Mouse (Mus musculus) erythroid progenitor cell, adult 5-6 weeks (primary cell): ENCODE data around the gene Mat2b. TPM values are rescaled to one million over a fixed set of nuclear protein-coding genes. Genes with fewer than 3 reads are reported as not detected.
A peak's percentile ranks its signal among the peaks of the same experiment; 100 is the strongest.
"Not testable (repeated sequence)": the region's sequence is repeated elsewhere in the genome, so short reads cannot be mapped to it uniquely, and the experiment has no call there.

Source experiments
- ATAC-seq: replicated peaks from 2 replicates; pipeline ENCODE4 v1.8.0; 2016; ENCODE audit warnings: moderate number of reproducible peaks, mild to moderate bottlenecking, moderate TSS enrichment, inconsistent platforms; ENCODE audit not compliant: poor library complexity, low FRiP score, severe bottlenecking
- total RNA-seq, 2 experiments: library from RNA; stranded (forward) in 1 of 2; stranded (reverse) in 1 of 2; fragments of 150-400 nt in 1 of 2; fragments of 186-747, 209-891 nt in 1 of 2; gene quantifications; 2 replicates each; pipeline versions ENCODE4 v1.2.3 to v1.2.4; 2015 to 2017; ENCODE audit warnings: low replicate concordance in 2 of 2

Mat2b gene
- total RNA-seq (2015; ENCODE audit: low replicate concordance) (50.7 and 61.6 TPM in 2 replicates), total RNA-seq (2017; ENCODE audit: low replicate concordance) (42.7 and 49.0 TPM in 2 replicates)

- ATAC-seq, result no peak
Observed at GRCm38 (mm10) chr11:40695103-40695502, at the start of gene Mat2b. TSS of gene Mat2b (minus strand) at chr11:40695203.

GRCm38 (mm10) chr11:40744348-40744747, 49.3 kb upstream of the Mat2b start:
- no peak for ATAC-seq

DNA sequence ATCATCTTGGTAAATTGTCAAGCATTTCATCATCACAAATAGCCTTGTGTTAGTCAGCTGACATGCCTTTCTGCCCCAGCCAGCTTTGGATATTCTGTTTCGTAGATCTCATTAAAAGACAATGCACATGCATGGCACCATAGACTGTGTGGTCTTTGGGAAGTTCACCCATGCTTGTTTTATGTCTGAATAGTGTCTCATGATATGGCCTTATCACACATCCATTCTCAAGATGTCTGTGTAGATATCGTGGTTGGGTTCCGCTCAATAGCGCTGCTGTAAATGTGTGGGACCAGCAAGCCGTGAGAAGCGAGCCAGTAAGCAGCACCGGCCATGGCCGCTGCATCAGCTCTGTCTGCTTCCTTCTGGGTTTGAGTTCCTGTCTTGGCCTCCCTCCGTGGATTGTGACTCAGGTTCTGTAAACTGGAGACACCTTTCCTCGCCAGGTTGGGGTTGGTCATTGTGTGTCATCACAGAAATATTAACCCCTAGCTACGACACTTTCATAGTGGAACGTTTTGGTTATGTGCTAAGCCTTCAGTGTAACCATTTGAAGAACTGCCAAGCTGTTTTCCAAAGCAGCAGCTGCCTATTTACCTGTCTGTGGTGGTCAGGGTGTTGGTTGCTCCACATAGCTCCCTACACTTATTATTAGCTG, 46.7 kb upstream of the Mat2b start:
- no peak for ATAC-seq

GRCm38 (mm10) chr11:40737369-40737768, 42.4 kb upstream of the Mat2b start:
- no peak for ATAC-seq

GRCm38 (mm10) chr11:40734251-40734752, 39.3 kb upstream of the Mat2b start:
- no peak for ATAC-seq

- peak; percentile 90 for ATAC-seq
Observed at GRCm38 (mm10) chr11:40733339-40734174, 38.6 kb upstream of the Mat2b start, which contains the start of the genes Hmmr and Nudcd2. TSS of gene Hmmr (minus strand) at chr11:40733422. TSS of gene Nudcd2 (plus strand) at chr11:40733667.

DNA sequence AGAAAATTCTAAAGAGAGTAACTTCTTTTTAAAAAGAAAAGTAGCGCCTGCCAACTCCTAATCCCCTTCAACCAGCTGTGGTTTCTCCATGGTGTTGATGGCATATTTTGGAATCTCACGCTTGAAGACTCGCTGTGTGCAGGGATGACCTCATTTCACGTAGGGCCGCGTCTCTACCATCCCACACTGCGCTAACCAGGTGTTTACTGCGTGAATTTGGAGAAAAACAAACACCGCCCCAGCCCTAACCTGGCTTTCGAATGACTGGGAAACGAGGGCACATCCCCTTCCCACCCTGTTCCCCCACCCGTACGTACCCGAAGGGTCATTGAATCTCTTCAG, 38.0 kb upstream of the Mat2b start:
- ATAC-seq, result peak; percentile 53

- no peak for ATAC-seq
Observed at GRCm38 (mm10) chr11:40718324-40718723, 23.3 kb upstream of the Mat2b start.

GRCm38 (mm10) chr11:40715524-40715923, 20.5 kb upstream of the Mat2b start:
- no peak for ATAC-seq

GRCm38 (mm10) chr11:40713858-40714257, 18.9 kb upstream of the Mat2b start:
- no peak for ATAC-seq

DNA sequence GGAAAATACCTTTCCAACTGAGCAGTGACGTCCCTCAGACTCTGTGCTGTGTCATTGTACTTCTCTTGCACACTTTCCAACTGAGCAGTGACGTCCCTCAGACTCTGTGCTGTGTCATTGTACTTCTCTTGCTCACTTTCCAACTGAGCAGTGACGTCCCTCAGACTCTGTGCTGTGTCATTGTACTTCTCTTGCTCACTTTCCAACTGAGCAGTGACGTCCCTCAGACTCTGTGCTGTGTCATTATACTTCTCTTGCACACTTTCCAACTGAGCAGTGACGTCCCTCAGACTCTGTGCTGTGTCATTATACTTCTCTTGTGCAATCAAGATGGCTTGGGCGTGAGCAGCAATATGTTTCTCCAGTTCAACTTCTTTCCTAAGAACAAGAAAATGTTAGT, 14.9 kb upstream of the Mat2b start:
- not testable (repeated sequence) for ATAC-seq

GRCm38 (mm10) chr11:40694311-40695087, 504 bp downstream of the Mat2b start:
- no peak for ATAC-seq

DNA sequence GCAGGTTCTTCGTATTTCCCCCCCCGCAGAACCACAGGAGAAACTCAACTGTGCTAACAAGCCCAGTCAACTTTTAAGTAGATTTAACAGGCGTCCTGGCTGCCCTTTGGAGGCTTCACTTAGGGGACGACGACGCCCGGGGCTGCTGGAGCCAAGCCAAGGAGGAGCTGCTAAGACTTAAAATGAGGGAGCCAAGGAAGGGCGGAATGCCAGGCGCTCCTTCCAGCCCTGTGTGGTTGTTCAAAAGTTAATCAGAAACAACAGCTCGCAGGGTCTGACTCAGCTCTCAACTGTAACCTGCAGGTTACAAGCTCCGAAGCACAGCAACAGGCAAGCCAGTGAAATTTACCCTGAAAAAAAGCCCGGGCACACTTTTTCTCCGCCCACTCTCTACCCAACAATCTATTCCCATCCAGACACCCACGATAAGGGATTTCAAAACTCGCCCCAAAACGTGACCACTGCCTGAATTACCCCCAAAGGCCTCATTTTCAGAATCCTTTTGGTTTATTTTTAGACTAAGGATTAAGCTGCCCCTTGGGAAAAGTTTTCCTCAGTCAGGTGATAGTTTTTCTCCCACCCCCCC, 1.5 kb downstream of the Mat2b start:
- peak; percentile 56 for ATAC-seq

DNA sequence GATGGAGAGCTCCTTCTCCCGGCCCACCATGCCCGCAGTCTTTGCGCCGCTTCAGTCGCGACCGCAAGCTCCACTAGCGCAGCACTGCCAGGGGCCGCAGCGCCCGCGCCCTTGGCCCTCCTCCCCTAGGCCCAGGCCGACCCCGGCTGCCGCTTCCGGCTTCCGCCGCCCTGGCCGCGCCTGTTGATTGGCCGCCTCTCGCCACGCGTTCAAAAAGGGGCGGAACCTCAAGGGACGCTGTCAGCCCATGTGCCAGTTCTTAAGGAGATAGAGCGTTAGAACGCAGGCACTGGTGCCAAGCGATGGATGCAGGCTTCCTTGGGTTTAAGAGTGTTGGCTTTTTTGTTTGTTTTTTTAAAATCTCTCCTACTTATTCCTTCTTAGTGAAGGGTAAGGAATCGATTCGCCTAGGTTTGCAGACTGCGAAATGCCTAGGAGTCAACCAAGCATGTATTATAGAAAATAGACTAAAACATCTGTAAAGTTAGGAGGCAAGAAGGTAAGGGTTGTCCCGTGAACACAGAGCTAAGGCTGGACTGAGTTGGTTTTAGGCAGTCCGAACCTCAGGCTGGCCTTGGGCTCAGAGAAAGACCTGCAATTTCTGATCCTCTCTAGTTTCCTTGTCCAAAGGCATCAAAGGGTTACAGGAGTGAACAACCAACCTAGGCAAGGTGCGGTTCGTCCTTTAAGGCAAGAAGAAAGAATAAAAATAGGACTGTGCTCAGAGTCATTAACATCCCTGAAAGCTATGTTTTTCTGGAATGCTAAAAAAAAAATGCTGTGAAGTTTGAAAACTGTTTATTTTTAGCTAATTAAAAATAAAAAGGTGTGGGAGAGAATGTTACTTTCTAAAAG, 2.3 kb downstream of the Mat2b start:
- peak; percentile 92 for ATAC-seq

GRCm38 (mm10) chr11:40692101-40692509, 2.9 kb downstream of the Mat2b start:
- ATAC-seq, result peak; percentile 78

GRCm38 (mm10) chr11:40690444-40691127, 4.4 kb downstream of the Mat2b start:
- ATAC-seq, result no peak

DNA sequence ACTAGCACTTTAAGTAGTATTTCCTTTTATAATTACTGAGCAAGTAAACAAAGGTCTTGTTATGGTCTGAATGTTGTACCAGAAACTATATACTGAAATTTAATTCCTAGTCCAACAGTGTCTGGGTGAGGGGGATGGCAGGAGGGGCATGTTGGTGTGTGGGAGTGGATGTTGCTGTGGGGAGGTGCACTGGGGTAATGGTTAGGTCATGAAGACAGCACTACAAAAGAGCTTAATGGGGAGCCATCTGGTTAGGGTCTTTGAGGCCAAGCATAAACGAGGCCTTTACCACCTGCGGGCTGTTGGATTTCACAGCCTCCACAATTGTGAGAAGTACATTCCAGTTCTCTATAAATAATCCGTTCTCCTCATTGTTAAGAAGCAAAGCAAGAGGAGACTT, 11.7 kb downstream of the Mat2b start:
- no peak for ATAC-seq

DNA sequence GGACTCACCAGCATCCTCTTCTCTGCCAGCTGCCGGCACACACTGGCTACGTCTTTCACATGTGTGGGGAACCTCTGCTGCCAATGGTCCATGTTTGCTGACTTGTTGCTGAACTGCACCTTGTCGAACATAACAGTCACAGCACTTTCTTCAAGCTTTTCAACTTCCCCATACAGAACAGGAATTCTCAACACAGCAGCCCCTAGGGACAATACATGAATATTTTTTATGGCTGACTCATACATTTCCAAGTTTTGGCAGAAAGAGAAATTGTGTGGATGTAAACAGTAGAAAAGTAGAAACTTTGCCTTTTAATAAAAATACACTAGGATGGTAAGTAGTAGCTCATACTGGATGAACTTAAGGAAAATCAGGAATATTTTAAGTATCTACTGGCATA, 12.5 kb downstream of the Mat2b start:
- ATAC-seq, result no peak
